Mouse (Mus musculus): Measurements from ENCODE around the gene B230118H07Rik.

The B230118H07Rik gene

DNA sequence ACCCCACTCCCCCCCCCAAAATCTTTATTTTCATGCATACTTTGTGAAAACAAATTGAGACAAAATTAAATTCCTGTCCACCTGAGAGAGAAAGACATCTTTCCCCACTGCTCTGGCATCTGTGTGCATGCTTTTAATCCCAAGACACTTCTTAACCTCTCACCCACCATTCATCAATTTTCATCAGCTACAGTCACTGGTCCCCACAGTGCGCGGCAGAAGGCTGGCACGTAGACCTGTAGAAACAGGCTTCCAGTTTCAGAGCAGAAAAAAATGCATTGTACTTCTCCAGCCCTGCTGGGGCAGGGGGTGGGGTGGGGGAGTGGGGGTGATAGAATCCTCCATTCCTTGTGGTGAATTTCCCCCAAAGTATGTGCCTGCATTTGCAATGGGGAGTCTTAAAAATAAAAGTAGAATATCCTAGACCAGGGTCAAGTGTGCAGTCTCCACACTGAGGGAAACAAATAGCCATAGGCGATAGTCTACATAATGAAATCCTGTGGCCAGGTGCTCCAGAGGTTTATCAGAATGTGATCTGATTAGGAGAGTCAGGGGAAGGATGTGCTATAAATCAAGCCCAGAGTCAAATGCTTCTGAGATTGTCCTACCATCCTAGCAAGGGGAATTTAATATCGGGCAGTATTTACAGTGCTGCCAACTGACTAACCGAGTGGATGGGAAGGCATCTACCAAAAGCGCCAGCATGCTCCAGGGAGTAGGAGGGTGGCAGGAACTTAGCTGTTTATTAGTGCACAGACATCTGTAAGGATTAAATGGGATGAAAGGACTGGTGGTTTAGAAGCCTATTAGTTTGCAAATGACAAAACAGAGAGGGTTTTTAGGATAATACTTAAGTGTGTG is 10.1 kb downstream of the B230118H07Rik start:
- DNase-seq (ENCODE audit: low spot score) = no peak

DNA sequence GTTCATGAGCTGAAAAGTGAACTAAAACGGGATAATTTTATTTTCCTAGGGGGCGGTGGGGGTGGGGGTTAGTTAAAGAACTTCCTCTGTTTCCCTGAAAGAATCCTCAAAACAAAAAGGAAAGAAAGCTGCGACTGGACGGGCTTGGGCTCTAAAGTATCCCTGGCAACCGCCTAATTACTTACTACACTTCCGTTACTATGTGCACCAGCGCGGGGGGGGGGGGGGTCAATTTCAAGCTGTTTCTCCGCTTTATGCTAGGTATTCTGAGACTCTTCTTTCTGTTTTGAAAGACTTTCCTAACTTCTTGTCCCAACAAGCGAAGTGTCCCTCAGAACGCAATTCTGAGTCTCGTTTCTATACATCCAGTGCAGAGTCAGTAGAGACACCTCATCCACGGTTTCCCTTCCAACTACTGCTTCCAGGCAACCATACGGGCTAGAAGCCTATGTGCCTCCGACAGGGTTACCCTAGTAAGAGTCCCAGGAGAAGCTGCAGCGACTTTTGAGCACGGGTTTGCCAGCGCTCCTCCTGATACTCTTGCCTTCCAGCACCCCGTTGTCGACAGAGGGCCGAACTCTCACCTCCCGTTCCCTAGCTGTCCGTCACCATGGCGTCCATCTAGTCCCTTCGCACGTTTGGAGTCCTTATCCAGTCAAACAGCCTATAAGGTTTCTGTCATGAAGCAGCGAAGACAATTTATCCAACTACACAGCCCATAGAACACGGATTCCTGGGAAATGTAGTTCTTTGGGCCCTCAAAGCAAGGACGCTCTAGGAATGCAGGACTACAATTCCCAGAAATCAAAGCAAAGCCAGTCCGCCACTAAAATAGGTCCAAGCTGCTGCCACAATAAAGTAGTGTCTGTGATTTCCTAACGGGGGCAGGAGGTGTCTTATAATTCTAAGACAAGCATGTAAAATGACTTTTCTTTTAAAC is 20.8 kb downstream of the B230118H07Rik start:
- peak; percentile 91 for DNase-seq (ENCODE audit: low spot score)

DNA sequence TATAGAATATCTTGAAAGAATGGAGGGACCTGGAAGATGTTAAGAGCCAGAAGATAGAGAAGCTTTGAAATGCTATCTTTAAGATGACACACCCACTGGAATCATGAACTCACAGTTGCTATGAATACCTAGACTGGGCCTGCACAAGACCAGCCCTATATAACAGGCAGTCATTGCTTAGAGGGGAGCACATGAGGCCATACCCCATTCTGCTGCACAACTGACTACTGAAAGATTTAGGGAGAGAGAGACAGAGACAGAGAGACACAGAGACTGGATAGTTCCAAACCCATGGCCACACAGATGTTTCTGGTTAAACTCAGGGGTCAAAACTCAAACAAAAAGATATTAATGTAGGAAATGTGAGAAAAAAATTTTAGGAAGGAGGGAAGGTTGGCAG is 22.1 kb downstream of the B230118H07Rik start:
- DNase-seq (ENCODE audit: low spot score) = no peak

DNA sequence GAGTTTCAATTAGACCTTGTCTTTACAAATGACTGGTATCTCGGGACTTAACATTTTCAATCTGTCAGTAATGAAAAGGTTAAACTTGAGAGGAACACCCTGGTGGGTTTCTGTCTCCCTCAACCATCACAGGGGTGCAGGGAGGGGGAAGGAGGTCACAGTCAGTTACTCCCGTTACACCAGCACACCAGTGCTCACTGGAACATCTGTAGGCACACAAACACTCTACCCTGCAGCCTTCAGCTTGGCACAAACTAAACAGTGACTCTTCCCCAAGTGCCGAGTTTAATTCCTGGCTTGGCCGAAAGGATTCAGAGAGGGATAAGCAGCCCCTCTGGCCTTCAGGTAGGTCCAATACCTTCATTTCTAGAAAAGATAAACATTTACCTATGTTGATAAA is 24.8 kb downstream of the B230118H07Rik start, which contains the start of gene Rag2:
Rag2 (plus strand) TSS at position 193 of the 400 bp plus-strand sequence.
- no peak for DNase-seq (ENCODE audit: low spot score)

DNA sequence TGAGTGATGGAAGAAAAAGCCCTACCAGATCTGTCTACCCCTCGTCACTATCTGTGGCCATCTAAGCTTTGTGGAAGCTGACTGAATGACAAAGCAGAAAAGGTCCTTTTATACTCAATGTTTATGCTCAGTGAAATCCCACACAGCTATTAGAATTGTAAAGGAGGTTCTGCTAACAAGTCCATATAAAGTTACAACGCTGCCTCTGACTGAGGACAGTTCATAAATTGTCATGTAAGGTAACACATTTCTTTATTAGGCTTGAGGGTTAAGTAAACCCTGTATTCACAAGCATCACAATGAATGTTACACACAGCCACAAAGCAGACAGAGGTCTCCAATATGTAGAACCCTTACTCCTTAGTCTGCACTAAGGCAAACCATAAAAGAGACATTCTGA is 25.3 kb downstream of the B230118H07Rik start:
- no peak for DNase-seq (ENCODE audit: low spot score)

DNA sequence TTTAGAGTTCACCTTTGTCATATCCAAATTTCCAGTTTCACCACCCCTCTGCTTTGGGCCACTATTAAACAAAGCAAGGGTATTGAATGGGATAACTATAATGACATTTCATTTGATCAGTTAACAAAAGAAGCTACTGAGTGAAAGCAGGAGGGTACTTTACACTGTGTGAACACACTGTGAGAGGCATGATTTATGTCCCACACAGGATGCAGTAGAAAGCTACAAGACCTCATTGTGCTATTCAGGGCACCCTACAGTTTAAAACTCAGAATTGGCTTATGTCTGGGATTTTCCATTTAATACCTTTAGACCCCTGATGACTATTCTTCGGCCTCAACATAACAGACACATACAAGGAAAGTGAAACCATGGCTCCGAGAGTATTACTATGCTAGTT is 26.3 kb downstream of the B230118H07Rik start:
- no peak for DNase-seq (ENCODE audit: low spot score)

DNA sequence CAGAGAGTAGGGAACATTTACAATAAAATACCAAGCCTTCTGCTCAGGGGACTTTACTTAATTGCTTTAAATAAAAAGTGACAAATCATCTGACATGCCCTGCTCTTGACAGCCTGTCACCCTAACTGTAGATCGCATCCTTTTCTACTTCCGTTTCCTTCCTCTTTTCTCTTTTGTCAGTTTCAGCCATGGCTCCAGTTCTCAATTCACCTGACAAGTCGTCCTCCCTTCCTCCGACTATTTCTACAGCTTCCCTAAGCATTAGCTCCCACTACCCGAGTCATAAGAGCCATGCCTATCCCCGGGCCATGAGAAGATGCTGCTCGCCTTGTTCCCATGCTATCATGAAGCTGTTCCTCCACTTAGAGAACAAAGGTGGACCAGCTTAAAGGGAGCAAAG is 27.7 kb downstream of the B230118H07Rik start:
- DNase-seq (ENCODE audit: low spot score) = no peak

DNA sequence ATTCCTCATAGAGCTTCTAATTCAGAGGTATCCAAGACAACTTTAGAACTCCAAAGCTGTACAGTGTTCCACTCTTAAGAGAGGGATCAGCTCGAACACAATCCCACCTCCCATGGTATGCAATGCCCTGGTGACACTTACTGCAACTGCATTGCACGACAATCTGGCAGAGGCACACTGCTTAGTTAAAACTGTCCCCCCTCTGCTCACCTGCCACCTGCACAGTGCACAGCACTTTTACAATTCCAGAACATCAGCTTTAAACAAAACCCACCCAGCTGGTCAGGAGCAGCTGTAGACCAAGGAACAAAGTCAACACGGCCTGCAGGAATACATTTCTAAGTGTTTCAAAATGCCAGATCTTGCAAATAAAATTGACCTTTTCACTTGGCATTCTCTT is 28.4 kb downstream of the B230118H07Rik start:
- DNase-seq (ENCODE audit: low spot score) = no peak

DNA sequence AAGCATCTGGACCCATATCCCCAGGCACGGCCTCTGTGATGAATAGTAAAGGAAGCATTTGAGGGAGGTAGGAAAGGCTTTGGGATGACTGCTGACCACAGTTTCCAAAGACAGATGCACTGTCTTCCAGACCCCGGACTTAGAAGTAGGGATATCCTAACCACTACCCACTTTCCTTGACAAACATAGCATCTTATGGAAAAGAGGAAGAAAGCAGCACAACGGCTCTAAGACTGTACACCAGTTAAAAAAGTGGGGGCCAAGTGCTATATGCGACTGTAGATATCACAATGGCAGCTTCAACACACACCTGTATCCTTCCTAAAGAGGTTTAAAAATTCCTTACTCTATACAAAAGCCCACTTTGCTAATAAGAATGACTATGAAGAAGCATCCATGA is 31.0 kb downstream of the B230118H07Rik start:
- no peak for DNase-seq (ENCODE audit: low spot score)

DNA sequence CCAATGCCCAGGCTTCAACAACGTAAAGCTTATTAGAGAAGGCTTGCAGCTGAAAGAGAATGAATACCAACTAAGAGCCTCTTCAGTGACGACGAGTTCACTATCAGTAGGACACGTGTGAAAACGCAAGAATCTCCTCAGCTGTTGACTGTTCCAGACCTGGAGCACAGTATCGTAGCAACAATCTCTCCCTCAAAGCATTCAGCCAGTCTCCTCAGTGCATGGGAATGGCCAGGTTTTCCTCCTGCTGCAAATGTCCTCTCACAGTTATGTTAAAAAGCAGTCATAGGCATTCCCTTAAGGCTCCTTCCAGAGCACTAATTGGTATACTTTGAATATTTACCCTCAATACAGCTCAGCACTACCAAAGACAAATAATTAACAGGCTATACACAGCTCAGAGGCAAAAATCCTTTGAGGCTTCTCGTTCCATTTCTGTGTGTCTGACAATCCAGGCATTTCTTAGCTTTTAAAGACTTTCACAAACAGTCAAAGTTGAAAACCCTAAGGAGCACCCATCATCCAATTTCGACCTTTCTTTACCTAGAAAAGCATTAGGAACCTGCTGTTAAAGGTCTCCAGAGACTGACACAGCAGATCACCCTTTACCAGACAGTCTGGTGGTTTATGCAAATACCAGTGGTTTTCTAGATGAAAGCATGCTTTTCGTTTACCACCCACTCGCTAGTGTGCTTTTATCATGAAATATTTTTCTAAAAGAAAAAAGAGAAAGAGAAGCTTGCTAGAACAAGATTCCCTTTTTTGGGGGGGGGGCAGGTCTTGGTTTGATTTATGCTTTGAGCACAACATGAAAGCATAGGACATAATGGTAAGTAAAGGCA is 33.6 kb downstream of the B230118H07Rik start:
- no peak for DNase-seq (ENCODE audit: low spot score)

DNA sequence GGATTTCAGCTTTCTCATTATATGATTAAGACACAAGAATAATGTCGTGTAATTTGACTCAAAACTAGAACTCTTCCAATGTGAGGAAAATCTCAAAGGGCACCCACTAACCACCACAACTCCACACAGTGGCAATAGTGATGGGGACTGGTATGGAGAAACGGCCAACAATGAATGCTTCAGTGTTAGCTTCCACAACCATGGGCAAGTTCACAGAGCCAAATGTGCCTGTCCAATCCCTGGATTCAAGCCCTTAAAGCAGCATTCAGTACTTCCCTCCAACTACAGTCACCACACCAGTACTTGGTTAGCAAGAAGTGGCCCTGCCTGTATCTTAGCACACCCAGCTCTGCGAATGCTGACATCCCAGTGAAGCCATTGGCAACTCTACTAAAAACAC is 38.5 kb downstream of the B230118H07Rik start:
- DNase-seq (ENCODE audit: low spot score) = no peak

DNA sequence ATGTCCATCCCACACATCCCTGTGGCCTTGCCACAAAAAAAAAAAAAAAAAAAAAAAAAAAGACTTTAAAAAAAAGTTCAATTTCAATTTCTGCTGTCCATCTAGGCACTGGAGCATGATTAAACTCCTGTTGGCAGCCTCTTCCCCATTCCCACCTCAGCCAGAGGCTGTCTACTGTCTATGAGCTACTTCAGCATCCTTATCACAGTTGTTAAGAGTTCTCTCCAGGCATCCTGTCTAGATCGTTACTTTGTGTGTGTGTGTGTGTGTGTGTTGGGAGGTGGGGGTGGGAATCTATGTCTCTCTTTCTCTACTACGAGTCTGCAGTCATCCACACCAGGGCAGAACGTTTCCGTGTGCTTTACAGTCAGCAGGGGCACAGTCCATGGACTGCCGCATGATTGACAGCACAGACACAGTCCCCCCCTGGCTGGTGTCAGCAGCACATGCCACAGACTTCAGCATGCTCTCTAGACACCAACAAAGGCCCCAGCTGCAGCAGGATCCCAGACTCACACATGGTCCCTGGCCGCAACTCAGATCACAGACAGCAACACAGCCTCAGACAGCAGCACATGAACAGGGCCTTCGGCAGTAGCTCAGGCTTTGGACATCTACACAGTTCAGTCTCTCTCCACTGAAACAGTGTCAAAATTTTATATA is 41.0 kb downstream of the B230118H07Rik start:
- DNase-seq (ENCODE audit: low spot score) = no peak

DNA sequence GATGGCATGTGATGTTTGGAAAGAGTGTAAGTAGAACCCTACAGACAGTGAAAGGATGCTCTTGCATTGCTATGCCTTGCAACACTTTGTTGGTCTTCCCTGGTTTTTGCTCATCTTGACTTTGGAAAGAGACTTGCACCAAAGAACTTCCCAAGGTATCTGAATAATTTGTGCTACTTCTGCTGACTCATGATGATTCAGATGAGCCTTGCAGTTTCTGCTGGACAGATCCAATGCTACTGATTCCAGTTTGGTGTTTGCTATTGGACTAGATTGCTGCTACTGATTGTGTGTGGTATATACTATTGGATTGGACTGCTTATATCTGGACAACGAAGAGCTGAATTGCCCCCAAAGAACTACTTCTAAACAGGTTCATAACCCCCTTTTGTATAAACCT is 46.2 kb downstream of the B230118H07Rik start:
- no peak for DNase-seq (ENCODE audit: low spot score)

DNA sequence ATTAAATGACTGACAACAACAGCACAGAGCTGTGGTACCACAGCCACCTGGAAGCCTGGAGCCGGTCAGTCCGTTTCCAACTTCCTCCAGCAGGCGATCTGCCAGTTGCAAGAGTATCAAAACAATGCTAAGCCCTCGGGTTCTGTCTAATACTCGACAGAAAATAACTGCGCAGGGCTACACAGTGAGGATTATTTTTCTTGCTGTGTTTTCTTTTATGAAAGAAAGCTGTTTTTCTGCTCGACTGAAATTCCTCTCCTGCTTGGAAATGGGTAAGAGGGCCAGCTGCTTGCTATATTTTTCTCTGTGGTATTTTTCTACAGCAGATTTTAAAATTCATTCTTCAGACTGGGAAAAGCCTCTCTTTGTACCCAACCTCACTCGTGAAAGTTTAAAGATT is 48.6 kb downstream of the B230118H07Rik start:
- no peak for DNase-seq (ENCODE audit: low spot score)

DNA sequence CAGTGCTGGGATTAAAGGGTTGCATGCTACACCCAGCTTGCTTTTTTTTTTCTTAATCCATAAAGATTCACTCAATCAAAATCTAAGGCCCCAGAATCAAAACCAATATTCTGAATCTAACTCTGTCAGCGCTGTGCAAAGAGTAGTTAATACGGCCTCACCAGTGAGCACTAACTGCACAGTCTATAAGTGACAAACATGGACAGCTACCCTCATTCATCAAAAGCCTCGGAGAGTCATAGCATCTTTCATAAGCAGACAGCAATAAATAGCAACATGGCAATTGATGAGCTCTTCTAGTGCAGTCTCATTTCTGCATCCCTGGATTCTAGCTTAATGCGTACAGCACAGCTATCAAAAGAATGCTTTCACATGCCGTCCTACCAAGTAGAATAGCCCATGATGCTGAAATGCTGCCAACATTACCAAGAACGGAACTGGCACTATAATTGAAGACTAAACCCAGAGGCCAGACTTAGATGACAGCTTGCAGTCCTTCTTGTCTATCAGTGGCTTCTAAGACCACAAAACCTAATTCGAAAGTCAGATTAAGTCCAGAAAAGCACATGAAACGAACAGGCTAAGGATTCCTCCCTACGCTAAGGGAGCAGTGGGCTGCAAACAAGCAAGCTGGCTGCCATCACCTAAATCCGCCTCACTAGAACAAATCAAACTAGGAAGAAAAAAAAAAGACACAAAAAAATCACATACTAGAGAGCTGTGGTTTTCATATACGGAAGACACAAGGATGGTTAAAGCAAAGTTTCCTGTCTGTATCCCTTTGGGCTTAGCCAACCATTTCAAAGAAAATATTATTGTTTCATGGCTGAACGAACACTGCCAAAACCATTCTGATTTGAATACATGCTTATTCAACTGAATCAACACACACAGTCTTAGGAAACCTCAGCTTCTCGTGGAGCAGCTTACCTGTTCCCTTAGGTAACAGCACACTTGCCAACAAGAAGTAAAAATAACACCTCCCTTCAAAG is 50.8 kb downstream of the B230118H07Rik start:
- no peak for DNase-seq (ENCODE audit: low spot score)

DNA sequence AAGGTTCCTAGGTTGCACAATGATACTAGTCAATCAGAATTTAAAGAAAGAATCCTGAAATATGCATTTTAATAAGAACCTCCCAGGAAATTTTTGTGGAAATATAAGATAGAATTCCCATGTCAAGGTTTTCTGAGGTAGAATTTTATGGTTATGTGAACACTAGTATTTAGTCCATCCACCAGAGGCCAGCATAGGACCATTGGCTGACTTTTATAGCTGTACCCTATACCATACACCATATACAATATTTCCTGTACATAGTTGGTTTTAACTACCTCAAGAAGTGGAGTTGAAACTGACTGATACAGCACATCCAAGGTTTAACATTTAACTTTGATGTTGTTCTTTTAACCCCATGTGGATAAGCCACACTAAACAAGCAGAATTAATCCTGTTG is 52.1 kb downstream of the B230118H07Rik start:
- no peak for DNase-seq (ENCODE audit: low spot score)

DNA sequence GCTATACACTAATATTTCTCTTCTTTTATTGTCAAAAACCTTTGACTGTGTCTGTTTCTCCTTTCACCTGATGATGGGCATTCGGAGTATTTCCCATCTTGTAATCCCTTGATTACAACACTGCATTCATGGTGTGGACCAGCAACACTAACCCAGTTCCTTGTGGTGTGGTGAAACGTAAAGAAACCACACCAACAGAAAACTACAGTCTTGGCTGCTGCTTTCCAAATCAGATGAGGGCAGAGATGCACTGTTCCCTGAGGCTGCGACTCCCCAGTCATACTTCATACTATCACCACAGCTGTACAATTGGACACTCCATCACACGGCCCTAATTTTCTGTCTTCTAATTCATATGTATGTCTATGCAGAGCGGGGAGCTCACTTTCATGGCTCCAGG is 54.7 kb downstream of the B230118H07Rik start:
- no peak for DNase-seq (ENCODE audit: low spot score)

DNA sequence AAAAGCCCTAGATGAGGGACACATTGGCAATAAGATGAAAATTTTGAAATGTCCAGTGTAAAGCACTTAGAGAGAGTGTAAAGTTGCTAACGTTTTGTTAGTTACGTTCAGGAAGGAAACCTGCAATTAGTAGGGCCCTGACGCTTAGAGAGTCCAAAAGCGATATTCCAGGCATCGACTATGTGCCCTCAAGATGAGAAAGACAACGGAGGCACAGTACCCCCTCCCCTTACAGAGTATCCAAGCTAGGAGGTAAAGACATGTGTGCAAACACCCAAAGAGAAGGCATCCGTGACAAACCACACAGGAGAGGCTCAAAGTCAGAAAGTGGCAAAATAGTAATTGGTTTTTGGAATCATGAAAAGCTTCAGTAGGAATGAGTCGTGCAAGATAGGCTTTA is 56.4 kb downstream of the B230118H07Rik start:
- DNase-seq (ENCODE audit: low spot score) = no peak

DNA sequence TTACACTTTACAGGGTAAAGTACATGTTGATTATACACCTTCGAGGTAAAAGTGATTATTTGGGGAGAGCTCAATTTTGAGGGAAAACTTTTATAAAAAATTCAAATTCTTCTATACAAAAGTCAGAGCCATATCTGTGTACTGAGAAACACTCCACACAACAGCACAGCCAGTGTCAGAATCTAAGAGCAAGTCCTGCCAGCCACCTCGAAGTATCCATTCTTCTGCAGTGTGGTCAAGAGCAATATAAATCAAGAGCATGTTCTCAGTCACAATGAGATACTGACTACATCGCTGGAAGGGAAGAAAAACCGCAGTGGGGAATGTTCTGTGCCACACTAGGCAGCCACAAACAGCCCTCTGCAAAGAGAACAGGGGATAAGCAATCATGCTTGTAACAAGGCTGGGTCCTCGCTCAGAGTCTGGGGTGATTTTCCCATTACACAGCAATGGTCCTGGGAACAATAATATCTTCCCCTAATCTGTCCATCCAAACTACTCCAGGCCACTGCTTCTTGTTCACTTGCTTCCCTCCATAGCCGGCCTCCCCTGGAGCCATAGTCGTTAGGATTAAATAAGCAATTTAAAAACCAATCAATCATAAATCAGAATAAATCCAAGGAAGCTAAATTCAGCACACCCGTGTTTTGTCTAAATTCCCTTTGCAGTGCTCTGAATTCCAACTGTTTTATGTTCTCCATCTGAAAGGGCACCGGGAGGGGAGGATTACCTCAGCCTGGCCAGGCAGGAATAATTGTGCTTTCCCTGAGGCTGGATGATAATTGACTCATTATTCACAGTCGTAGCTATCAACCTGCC is 57.1 kb downstream of the B230118H07Rik start:
- DNase-seq (ENCODE audit: low spot score) = no peak
